ENCODE assay signal across 13 mouse cellular contexts in genomic region chr10:43609507-43609906, GRCm38 (mm10). TPM values are rescaled to one million over a fixed set of nuclear protein-coding genes. Genes with fewer than 3 reads are reported as not detected.
DNase-seq lines count a peak whose midpoint lies in the region; ATAC-seq and TF ChIP-seq lines count a peak whose summit lies in the region.
"Had no signal": no experiment of that assay in that cellular context is flagged by ENCODE, and none has a peak within 500 bp of the region (broad histone marks: within the 10 kb centered on the region; RNA-seq: fewer than 3 reads in every experiment).

No protein-coding gene starts in this region.

- H3K4me2 ChIP-seq in heart, embryonic 12.5 days, result no peak overlapping the region
- no peak overlapping the region for H3K4me2 ChIP-seq in intestine, embryonic 16.5 days (ENCODE audit: low read depth, low read length)
- H3K4me2 ChIP-seq: hindbrain, embryonic 12.5 days; limb, embryonic 15.5 days; midbrain, embryonic 11.5 days had no signal

- H3K27ac ChIP-seq in heart, embryonic 12.5 days (ENCODE audit: poor library complexity, severe bottlenecking), result no peak overlapping the region
- H3K27ac ChIP-seq in intestine, embryonic 16.5 days (ENCODE audit: low read length), result no peak overlapping the region
- H3K27ac ChIP-seq in gastrocnemius, adult 2 months, result no peak overlapping the region
- H3K27ac ChIP-seq: hindbrain, embryonic 12.5 days; limb, embryonic 15.5 days had no signal

- DNase-seq in heart, postnatal 4 days, result no peak
- DNase-seq in MEL-GATA-1-ER (ENCODE audit: extremely low read depth, low read depth), result peak; percentile 78
- no peak for DNase-seq in gastrocnemius, adult 2 months
- DNase-seq in frontal cortex, adult 2 months (ENCODE audit: extremely low spot score in 1 of 2, low spot score in 1 of 2), result no peak
- no peak for DNase-seq in thymus, postnatal 4 days
- DNase-seq: cerebellum, postnatal 10 days; kidney, adult 18-20 months had no signal

- intact Hi-C loops in gastrocnemius, adult 2 months (cut with DNase I), result no loop called here

- H3K4me1 ChIP-seq in heart, embryonic 12.5 days (replicated peaks), result peaks cover 2% of the 10 kb centered on the region; the same call in 1 of the 2 replicates
- no peaks in the 10 kb centered on the region for H3K4me1 ChIP-seq in intestine, embryonic 16.5 days (ENCODE audit: control insufficient read depth, insufficient read depth, low read length)
- H3K4me1 ChIP-seq: hindbrain, embryonic 12.5 days had no signal

- no peaks in the 10 kb centered on the region for H3K9me3 ChIP-seq in heart, embryonic 12.5 days (replicated peaks)
- no peaks in the 10 kb centered on the region for H3K9me3 ChIP-seq in intestine, embryonic 16.5 days (ENCODE audit: control insufficient read depth, low read length)
- H3K9me3 ChIP-seq: hindbrain, embryonic 12.5 days; limb, embryonic 15.5 days had no signal

- TF ChIP-seq CTCF in gastrocnemius, adult 2 months (IDR thresholded peaks at IDR 0.05), result no peak

- H3K9ac ChIP-seq in heart, embryonic 12.5 days, result no peak overlapping the region
- H3K9ac ChIP-seq in intestine, embryonic 16.5 days (ENCODE audit: low read depth, low read length), result no peak overlapping the region
- H3K9ac ChIP-seq: hindbrain, embryonic 12.5 days; limb, embryonic 15.5 days had no signal

- WGBS in heart, embryonic 12.5 days, result 46% methylated on average over 5 of the region's 5 CpGs
- WGBS in intestine, embryonic 16.5 days, result 89% methylated on average over 5 of the region's 5 CpGs

- peak; percentile 88 for ATAC-seq in heart, embryonic 12.5 days (ENCODE audit: insufficient number of reproducible peaks, low FRiP score)
- peak; percentile 88 for ATAC-seq in intestine, embryonic 16.5 days
- ATAC-seq in megakaryocyte-erythroid progenitor cell, adult 5-6 weeks (replicated peaks; ENCODE audit: low FRiP score, low TSS enrichment, poor library complexity, severe bottlenecking), result peak; percentile 96

- H3K36me3 ChIP-seq in heart, embryonic 12.5 days, result no peaks in the 10 kb centered on the region
- no peaks in the 10 kb centered on the region for H3K36me3 ChIP-seq in intestine, embryonic 16.5 days (ENCODE audit: control insufficient read depth, insufficient read depth, low read length)
- H3K36me3 ChIP-seq: hindbrain, embryonic 12.5 days; limb, embryonic 15.5 days had no signal

- H3K27me3 ChIP-seq in heart, embryonic 12.5 days (replicated peaks), result no peaks in the 10 kb centered on the region
- H3K27me3 ChIP-seq in intestine, embryonic 16.5 days (replicated peaks; ENCODE audit: control insufficient read depth, insufficient read depth, low read length), result no peaks in the 10 kb centered on the region
- H3K27me3 ChIP-seq: hindbrain, embryonic 12.5 days; limb, embryonic 15.5 days had no signal

- H3K4me3 ChIP-seq in heart, embryonic 12.5 days, result no peak overlapping the region
- no peak overlapping the region for H3K4me3 ChIP-seq in intestine, embryonic 16.5 days (ENCODE audit: low read length)
- no peak overlapping the region for H3K4me3 ChIP-seq in gastrocnemius, adult 2 months
- H3K4me3 ChIP-seq: hindbrain, embryonic 12.5 days; limb, embryonic 15.5 days had no signal

RNA-seq across cellular contexts. Expression of gene Cd24a, which starts 31.4 kb away (rescaled TPM):
- polyA plus RNA-seq in heart, embryonic 12.5 days (2016; fragmentation: Nextera tagmentation; extraction: Ambion mirVana), result 89.2 and 91.1 TPM in 2 replicates
- 10 to 100 TPM; 14.6 to 22.6 TPM for total RNA-seq in heart, postnatal 4 days (2021)
- polyA plus RNA-seq in intestine, embryonic 16.5 days (2015; fragmentation: Nextera tagmentation; extraction: Ambion mirVana), result 138 and 165 TPM in 2 replicates
- 709 and 802 TPM in 2 replicates for total RNA-seq in megakaryocyte-erythroid progenitor cell, adult 5-6 weeks (2014; fragmentation: Nextera tagmentation)
- 576 and 796 TPM in 2 replicates for total RNA-seq in megakaryocyte-erythroid progenitor cell, adult 5-6 weeks (2017)
- 100 to 1,000 TPM; 120 to 170 TPM for total RNA-seq in gastrocnemius, adult 2 months (2021)
- polyA plus RNA-seq in frontal cortex, adult 2 months (2012; rRNA removed), result 42.8 and 43.2 TPM in 2 replicates

Comparison
In these comparisons a context has a peak if more than half of its experiments do, and no peak if none do; other contexts are left out.
1. RNA of gene Cd24a, which starts 31.4 kb away (total RNA-seq): 576 to 802 TPM in megakaryocyte-erythroid progenitor cell, adult 5-6 weeks and 120 to 170 TPM in gastrocnemius, adult 2 months; 14.6 to 22.6 TPM in heart, postnatal 4 days; every median in the first group is over 4 times any median in the second.
2. Peak in every context shown above with its lines, with median percentiles within 50 percentile points of each other: ATAC-seq.